Mouse (Mus musculus) cerebellum, postnatal 4 days (tissue): ENCODE data around the gene E130311K13Rik.
A peak's percentile ranks its signal among the peaks of the same experiment; 100 is the strongest.

ENCODE experiments used
- DNase-seq, 2 experiments: peaks; one replicate each; pipeline ENCODE4 v3.0.0; 2022; ENCODE audit warnings: low spot score in 2 of 2, mixed read lengths in 1 of 2

The E130311K13Rik gene

DNA sequence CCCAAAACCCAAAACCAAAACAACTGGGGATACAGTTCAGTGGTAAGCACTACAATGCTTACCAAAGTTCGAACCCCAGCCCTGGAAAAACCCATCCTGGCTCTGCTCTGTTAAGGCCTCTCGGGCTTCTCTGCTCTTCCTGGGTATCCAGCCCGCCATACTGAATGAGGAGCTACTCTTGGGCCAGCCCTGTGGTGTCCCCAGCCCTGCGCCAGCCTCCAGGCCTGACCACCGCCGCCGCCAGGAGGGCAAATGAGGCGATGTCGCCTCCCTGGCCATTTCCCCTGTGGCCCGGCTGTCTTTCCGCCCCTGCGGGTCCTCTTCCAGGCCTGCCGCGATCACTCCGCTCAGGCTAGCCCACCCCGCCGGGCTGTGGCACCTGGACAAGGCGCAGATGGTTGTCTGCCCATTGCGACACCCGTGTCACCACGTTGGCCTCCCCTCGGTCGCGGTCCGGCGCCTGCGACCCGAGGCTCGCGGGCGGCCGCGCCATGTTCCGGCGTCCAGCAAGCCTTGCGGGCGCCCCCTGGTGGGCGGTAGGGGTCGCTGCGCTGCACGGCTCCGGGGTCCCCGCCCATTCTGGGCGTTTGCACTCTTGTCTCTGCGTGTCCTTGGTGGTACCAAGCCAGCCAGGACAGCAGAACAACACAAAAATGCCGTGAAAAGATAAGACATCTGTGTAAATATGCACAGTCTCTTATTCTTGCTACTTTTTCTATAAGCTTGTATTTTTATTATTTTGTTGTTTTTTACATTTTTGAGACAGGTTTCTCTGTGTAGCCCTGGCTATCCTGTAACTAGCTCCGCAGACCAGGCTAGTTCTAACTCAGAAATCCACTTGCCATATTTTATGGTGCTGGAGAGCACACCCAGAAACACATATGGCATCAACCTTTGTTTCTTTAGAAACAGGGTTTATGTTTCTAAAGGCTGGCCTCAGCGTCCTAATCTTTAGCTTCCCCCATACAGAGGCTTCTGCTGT, at the start of gene E130311K13Rik:
TSS of gene E130311K13Rik (minus strand) at position 595 of the 982 bp plus-strand sequence.
- DNase-seq, result peak; percentile 90 to 93

DNA sequence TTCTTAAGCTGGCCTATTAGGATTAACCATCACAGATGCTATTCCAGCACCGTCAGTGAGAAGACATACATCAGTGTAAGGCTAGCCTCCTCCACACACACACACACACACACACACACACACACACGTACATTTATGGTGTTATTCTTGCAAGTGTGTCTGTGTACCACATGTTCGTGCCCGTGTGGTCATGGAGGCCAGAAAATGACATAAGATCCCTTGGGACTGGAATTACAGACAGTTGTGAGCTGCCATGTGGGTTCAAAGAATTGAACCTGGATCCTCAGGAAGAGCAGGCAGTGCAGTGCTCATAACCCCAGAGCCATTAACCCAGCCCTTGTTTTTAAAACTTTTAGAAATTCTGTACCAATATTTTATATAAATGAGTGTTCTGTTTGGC, 48.6 kb upstream of the E130311K13Rik start:
- DNase-seq, result no peak

DNA sequence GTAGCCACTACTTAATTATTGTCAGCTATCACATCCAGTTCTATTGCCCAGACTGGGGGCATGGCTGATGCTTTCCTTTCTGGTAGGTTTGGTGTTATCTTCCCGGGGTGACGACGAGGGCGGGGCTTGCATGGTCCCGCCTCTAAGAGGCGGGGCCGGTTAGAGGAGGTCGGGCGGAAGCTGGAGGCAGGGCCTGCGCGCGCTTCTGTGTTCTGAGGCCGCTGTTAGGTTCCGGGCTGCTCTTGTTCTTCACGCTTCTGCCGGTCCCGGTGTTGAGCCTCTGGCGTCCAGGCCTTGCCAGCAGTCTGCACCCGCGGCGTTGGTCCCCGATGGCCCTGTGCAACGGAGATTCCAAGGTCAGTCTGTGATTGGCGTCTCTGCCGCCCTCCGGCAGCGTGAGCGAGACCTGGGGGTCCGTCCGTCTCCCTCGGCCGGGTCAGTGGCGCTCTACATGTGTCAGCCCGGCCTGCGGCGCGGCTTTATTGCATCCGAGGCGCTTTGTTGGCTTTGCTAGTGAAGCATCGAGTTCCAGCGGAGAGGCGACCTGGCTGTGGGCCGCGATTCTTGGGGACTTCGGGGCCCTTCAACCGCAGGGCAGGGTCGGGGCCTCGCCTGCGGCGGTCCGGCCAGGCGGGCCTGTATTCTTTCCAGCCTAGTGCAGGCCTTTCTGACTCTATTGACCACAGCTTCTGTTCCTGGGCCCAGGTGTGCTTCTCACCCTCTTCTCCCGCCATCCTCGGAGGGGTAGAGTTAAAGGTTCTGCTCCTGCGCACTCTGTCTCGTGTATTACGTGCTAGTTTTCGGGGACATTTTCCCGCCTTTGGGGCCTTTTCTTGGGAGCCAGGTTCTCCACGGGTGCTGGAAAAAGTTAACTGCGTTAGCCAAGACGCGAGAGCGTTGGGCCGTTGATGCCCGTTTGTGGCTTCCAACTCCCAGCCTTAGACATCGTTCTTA, 47.0 kb upstream of the E130311K13Rik start, which contains the start of gene Gmps:
TSS of gene Gmps (plus strand) at position 152 of the 954 bp plus-strand sequence.
- peak; percentile 69 to 87 for DNase-seq

DNA sequence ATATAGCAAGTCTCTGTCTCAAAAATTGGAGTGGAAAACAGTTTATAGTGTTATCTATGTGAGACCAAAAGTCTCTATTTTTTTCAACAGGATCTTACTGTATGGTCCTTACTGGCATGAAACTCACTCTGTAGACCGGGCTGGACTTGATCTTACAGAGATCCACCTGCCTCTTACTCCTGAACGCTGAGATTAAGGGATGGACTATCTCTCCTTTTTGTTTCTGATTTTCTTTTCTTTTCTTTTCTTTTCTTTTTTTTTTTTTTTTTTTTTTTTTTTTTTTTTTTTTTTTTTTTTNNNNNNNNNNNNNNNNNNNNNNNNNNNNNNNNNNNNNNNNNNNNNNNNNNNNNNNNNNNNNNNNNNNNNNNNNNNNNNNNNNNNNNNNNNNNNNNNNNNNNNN, 36.7 kb upstream of the E130311K13Rik start:
- no peak for DNase-seq

DNA sequence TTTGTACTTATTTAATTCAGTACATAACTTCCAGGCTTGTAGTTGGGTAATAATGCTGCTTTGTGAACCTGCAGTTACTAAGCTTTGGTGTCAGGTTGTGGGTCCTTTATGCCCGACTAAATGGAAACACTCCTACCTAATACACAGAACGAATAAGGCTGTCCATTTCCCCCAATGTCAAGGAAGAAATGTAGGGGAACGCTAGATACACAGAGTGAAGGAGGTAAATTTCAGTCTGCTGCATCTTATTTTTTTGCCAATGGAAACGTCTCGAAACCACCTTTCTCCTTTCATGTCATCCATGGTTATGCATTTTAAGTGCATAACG, 35.6 kb upstream of the E130311K13Rik start:
- no peak for DNase-seq

DNA sequence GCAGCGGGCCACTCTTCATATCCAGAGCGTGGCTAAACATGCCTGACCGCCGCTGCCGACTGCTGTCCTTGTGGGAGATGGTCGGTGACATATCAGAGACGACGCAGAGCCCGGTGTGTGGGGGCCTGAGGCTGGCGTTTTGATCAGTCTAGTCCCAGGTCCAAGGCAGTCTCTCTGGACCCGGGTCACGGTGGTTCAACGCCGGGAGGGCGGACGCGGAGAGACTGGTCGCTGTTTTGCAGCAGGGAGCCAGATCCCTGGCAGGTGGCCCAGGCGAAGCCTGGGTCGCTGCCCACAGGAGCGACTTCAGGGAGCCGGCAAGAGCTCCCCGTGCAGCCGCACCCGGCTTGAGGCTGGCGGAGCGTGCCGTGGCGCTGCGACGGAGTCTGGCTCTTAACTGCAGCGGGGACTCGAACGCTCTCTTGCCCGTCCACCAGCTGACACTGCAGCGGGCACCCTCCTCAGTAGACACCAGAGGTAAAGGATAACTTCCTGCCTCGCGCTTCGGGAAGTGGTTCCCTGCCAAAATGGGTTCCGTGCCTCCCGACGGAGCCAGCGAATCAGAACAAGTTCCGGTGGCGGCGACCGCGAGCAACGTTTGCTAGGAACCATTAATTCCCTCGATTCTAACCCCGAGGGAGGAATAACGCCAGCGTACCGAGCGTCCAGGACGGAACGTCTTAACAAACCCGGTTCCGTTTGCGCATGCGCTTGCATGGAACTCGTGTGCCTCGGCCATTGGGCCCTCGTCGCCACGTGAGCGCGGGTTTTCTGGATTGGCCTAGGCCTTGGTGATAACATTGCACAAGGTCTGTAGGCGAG, 35.0 kb upstream of the E130311K13Rik start, which contains the start of gene Slc33a1:
TSS of gene Slc33a1 (minus strand) at position 669 of the 822 bp plus-strand sequence.
- DNase-seq, result peak; percentile 96 to 99

DNA sequence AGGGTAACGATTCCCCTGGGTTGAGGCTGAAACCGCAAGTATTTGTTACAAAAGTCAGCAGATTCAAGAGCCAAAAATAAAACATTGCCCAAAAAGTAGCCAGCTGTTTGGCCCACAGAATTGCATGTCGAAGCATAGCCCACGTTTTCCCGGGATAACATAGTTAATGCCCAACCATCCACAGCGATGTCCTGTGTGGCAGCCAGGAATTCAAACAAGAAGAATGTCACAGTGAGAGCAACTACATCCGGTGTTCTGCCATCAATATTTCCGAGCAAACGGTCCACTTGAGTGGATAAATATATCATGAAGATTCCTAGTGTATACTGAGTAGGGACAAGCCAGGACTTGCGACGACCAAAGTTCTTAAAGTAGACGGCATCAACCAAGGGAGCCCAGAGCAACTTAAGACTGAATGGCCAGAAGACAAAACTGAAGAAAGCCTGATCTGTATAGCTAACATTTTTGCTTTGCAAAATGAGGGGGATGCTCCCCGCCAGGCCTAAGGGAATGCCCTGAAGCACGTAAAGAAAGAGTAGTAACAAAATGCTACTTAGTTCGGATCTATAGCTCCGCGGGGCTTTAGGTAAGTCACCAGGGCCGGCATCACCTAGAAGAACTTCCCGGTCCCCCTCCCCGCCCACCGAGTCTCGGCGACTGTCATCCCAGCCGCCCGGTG, 34.3 kb upstream of the E130311K13Rik start:
- DNase-seq, result peak in 1 of 2 experiments; percentile 21

DNA sequence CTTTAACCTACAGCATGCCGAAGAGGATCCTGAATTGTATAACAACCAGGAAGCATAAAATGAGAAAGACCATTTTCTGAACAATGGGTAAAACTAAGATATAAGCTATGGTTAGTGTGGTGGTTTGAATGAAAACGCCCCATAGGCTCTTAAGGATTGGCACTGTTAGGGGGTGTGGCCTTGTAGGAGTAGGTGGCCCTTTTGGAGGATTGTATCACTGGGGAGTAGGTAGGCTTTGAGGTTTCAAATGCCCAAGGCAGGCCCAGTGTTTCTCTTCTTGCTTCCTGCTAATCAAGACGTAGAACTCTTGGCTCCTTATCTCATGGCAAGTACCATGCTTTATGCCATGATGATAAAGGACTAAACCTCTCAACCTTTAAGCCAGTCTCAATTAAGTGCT, 20.6 kb upstream of the E130311K13Rik start:
- no peak for DNase-seq

DNA sequence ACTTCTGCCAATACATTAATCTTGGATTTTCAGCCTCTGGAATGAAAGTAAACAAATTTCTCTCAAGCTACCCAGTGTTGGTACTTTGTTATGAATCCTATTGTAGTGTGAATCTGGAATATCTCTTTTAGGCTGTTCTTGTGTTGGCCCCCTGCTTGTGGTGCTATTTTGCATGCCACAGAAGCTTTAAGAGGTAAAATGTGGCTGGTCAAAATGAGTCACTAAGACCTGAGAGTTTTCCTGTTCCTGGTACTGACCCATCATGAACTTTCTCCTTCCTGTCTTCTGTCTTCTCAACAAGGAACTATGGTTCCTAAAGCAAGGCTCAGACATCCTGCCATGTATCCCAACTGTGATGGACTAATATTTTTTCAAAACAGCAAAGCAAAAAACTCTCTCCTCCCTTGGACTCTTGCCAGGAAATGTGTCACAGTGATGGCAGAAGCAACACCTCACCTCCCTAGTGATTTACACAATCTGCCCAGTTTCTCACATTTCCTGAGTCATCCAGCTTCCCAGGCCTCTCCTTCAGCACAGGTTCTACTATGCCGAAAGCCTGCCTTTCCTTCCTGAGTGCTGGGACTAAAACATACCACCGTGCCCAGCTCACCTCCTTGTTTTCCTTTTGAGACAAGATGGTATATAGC, 12.1 kb upstream of the E130311K13Rik start:
- no peak for DNase-seq

DNA sequence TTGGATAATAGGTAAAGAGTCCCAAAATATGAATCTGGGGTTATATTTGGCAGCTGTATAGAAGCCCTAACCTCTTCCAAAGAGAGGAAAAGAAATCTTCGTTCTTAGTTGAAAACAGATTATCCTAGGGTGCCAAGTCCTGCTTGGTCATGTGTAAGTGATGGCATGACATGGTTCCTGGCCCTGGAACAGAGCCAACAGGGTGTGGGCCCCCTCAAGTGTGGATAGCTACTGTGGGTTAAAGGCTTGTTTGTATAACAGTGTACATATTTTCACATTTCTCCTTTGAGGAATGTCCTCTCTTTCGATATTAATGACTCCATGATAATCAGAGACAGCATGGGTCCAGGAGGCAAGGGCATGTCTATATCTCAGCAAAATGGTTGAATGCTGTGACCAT, 9.7 kb upstream of the E130311K13Rik start:
- DNase-seq, result no peak

DNA sequence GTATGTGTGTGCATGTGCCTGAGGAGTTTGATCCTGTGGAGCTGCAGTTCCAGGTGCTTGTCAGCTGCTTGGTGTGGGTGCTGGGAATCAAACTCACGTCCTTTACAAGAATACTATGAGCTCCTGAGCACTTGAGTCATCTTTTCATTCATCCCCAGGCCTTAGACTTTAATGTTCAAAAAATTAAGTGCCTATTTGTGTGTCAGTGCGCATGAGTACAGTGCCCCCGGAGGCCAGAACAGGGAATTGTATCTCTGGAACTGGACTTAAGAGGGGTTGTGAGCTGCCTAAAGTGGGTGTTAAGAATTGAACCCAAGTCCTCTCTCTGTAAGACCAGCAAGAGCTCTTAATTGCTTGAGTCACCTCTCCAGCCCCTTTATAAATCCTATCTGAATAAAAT, 9.6 kb downstream of the E130311K13Rik start:
- no peak for DNase-seq

DNA sequence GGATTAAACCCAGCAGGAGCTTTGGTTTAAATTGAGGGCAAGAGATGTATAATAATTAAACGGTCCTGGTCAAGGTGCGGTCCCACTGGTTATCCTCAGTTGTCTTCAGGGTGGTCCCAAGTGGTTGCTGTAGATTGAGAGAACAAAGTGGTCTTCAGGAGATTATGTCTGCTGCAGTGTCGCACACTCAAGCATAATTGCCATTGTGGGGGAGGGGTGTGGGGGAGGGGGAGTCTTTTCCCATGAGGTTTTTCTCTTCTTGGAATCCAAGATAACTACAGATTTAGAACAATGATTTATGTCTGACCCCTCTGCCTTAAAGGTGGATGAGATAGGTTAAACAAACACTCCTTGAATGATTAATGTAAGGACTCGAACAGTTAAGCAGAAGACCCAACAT, 19.0 kb downstream of the E130311K13Rik start:
- DNase-seq, result no peak

DNA sequence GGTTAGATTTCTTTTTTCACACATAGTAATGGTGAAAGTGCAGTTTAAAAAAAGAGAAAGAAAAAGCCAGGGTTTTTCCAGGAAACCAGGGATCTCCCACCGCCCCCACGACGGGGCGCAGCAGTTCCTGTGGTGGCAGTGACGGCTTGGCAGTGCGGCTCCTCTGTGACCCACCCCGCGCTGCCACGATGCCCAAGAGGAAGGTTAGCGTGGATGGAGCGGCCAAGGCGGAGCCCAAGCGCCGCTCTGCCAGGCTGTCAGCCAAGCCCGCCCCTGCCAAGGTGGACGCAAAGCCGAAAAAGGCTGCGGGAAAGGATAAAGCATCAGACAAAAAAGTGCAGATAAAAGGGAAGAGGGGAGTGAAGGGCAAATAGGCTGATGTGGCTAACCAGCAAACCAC, 24.0 kb downstream of the E130311K13Rik start:
- DNase-seq, result peak in 1 of 2 experiments; percentile 16

DNA sequence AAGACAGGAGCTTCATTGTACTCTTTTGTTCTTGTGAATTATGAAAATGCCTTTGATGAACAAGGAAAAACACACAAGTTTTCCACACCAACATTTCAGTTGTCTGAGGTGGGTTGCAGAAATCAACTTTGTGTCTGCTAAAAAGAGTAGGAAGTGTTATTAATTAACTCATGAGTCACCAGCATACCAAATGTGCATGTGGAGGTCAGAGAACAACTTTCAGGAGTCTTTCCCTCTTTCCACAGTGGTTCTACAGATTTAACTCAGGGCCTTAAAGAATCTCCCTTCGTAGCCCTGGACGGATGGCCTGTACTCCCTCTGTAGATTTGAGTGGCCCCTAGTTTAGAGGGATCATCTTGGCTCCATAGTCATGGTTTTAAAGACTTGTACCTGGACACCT, 25.1 kb downstream of the E130311K13Rik start:
- no peak for DNase-seq

DNA sequence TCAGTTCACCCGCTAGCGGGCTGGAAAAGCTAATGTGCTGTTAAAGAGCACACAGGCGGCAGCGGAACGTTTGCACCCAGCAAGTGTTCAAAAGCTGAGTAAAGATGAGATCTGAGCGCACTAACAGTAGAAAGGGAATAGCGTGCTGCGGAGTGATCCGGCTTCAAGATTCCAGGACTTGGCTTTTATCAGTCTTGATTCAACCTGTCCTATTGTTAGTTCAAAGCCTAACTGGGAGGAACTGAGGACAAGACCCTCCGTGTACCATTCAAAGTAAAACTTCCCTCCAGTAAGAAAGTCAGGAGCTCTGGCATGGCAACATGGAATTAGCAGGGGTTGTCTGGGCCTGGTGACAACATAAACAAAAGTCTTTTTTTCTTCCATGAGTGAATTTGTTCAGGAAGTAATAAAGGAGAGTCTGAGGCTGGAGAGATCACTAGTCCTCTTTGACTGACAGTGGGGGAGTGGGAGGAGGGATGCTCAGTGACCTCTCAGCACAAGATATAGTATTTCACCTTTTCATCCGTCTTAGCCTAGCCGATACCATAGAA, 29.2 kb downstream of the E130311K13Rik start:
- DNase-seq, result no peak

DNA sequence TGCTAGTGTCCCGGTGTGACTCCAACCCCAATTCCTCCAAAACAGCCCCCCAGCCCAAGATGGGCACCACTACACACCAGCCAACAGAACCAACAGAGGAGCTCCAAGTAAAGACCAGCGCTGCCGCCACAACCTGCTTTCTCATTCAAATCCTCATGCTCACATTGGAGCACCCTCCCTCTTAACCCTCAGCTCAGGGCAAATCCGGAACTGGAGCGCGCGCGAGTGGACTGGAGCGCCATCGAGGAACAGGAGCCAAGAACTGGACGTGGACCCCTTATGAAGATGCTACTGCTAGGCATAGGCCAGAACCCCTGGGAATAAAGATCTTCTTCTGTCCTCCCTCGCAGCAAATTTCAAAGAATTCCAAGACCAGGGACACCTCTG, 30.0 kb downstream of the E130311K13Rik start, which contains the start of gene Plch1:
TSS of gene Plch1 (minus strand) at position 164 of the 387 bp plus-strand sequence.
- peak; percentile 37 to 63 for DNase-seq

DNA sequence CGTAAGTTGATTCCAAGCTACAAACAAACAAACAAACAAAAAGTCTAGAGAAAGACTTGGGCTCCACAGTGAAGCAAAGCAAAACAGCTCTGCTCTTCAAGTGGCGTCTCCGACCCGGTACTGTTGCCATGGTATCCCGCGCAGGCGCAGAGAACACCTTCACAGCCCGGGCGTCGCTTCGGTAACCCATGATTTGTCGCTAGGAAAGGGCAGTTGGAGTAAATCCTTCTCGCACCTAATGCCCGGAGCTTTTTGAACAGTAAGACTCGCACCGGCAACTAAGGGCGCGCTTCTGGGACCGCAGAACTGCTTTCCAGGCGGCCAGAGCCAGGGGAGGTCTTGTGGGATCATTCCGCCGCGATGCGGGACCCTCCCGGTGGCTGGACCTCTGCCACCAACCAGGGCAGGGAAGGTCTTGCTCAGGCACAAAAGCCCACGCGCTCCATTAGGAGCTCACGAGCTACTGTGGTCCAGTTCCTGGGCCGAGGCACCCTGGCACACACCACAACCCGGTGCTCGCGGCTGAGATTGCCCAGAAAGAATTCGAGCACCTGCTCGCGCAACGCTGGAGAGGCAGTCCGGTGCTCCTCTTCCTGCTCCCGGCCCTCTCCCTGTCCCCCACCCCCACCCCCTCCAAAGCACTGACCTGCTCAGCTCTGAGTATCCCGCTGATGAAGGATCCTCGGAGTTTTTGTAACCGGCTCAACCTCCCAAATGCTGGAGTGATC, 30.5 kb downstream of the E130311K13Rik start:
- peak; percentile 61 to 77 for DNase-seq

DNA sequence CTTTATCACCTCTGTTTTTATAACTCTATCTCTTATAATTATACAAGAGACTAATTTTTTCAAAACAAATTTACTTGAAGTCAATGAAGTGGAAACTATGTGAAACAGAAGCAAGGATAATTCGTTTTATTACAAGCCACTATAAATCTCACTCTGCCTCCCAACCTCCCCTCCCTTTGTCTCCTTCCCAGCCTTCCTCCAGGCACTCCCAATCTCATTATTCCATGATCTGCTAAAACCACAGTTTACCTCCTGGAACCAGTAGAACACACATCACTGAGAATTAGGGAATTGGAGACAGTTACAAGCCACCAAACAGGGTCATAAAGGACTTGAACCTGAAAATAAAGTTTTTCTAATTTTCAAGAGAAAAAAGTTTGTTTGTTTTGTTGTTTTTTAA, 32.1 kb downstream of the E130311K13Rik start:
- no peak for DNase-seq

DNA sequence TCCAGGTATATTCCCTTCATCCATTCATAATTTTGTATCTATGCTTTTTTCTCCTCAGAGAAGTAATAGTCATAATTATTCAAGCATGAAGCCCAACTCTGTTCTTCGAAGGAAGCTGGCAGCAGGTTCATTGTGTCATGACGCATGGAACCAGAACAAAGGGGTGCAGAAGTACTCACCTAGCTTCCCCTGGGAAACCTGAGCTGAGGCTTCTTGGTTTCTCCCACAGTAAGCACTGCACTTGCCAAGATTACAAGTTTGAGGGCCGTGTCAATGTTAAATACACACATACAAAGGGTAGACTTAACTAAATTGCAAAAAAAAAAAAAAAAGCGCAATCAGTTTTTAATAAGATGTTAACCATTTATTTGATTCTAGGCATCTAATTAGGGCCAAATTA, 33.0 kb downstream of the E130311K13Rik start:
- DNase-seq, result no peak
